Mouse (Mus musculus) limb, embryonic 11.5 days (tissue): ENCODE measurements at regions not wholly inside any gene's neighbourhood (a gene's known extent, or its start where the extent isn't known, plus 50 kb on each side); places are given as distances from the start of the nearest gene placed in this dataset.
"Not testable (repeated sequence)": the region's sequence is repeated elsewhere in the genome, so short reads cannot be mapped to it uniquely, and the experiment has no call there.

Experiments used
- ATAC-seq: fragments of 200-750 bp; cut with Nextera tagmentation; 2 replicates; pipeline ENCODE4 v1.8.0; 2017; ENCODE audit warnings: low read depth; ENCODE audit not compliant: insufficient number of reproducible peaks, low FRiP score, low TSS enrichment
- DNase-seq: peaks from one replicate; pipeline ENCODE4 v3.0.0-alpha.2; 2015; ENCODE audit warnings: low spot score
- H3K27ac ChIP-seq: fragments of 300-500 bp; sonication (generic); replicated peaks from 2 replicates; pipeline ENCODE4 v1.5.1; 2014; ENCODE audit warnings: low read depth, mild to moderate bottlenecking, low read length
- H3K27me3 ChIP-seq: fragments of 300-500 bp; sonication (generic); 2 replicates; pipeline ENCODE4 v1.6.1; 2014; ENCODE audit warnings: mild to moderate bottlenecking, low read length, mixed read lengths; ENCODE audit not compliant: control insufficient read depth, insufficient read depth
- H3K36me3 ChIP-seq: fragments of 300-500 bp; sonication (generic); 2 replicates; pipeline ENCODE4 v1.6.1; 2014; ENCODE audit warnings: mild to moderate bottlenecking, low read length, moderate library complexity, mixed read lengths; ENCODE audit not compliant: control insufficient read depth, insufficient read depth
- H3K4me1 ChIP-seq: fragments of 300-500 bp; sonication (generic); 2 replicates; pipeline ENCODE4 v1.6.1; 2014; ENCODE audit warnings: low read length, mixed read lengths; ENCODE audit not compliant: control insufficient read depth, insufficient read depth
- H3K4me2 ChIP-seq: fragments of 300-500 bp; sonication (generic); 2 replicates; pipeline ENCODE4 v1.6.1; 2014; ENCODE audit warnings: low read depth, mild to moderate bottlenecking, moderate library complexity; ENCODE audit not compliant: severe bottlenecking
- H3K4me3 ChIP-seq: fragments of 300-500 bp; sonication (generic); 2 replicates; pipeline ENCODE4 v1.5.1; 2014; ENCODE audit warnings: low read depth, low read length
- H3K9ac ChIP-seq: fragments of 300-500 bp; sonication (generic); 2 replicates; pipeline ENCODE4 v1.6.1; 2014; ENCODE audit warnings: mild to moderate bottlenecking, low read length
- H3K9me3 ChIP-seq: fragments of 300-500 bp; sonication (generic); 2 replicates; pipeline ENCODE4 v1.6.1; 2016; ENCODE audit warnings: low read length; ENCODE audit not compliant: control insufficient read depth
- WGBS: fragments of 180-500 bp; shearing (Covaris S2); extraction: QIAGEN DNeasy Blood & Tissue Kit; methylation state at CpG from one replicate; pipeline ENCODE4 v1.1.7; 2014; 5-methylcytosine and 5-hydroxymethylcytosine counted together

DNA sequence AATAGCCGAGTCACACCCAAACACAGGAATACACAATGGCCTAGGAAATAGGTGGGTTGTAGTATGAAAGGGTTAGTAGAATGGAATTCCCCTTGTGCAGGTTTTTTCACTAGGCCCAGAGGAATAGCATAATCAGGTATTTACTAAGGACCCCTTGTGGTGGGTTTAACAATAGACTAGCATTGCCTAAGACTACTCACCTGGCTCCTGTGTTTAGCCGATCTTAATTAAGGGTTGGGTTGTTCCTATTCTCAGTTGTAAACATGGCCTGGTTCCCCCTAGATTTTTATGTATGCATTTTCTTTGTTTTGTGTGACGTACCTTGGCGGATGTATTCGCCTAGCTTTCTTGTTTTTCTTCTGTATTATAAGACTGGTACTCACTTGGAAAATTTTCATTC lies 90.8 kb upstream of the Srd5a2 start:
- H3K36me3 ChIP-seq, H3K4me1 ChIP-seq, H3K27ac ChIP-seq, DNase-seq, H3K9ac ChIP-seq, H3K27me3 ChIP-seq, H3K4me3 ChIP-seq, H3K9me3 ChIP-seq, ATAC-seq, H3K4me2 ChIP-seq: not testable (repeated sequence)
- 93% methylated on average over 5 of the region's 5 CpGs for WGBS

DNA sequence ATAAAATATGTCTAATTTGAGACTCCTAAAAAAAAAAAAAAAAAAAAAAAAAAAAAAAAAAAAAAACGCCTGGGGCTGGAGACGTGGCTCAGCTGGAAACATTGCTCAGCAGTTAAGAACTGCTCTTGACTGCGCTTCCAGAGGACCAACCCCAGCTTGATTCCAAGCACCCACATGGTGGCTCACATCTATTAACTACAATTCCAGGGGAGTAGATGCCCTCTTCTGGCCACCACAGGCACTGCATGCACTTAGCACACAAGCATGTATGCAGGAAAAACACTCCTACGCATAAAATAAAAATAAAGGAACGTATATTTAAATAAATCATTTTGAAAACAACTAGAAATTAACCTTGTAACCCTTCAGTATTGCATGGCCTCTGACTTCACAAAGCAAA lies 87.3 kb upstream of the Srd5a2 start:
- H3K9me3 ChIP-seq: no peaks in the 10 kb centered on the region
- H3K27ac ChIP-seq: no peak overlapping the region
- 82% methylated on average over 5 of the region's 5 CpGs for WGBS
- no peaks in the 10 kb centered on the region for H3K4me1 ChIP-seq
- no peak overlapping the region for H3K4me3 ChIP-seq
- DNase-seq: no peak
- ATAC-seq: no peak
- H3K27me3 ChIP-seq: no peaks in the 10 kb centered on the region
- no peak overlapping the region for H3K9ac ChIP-seq
- H3K36me3 ChIP-seq: no peaks in the 10 kb centered on the region
- H3K4me2 ChIP-seq: no peak overlapping the region

DNA sequence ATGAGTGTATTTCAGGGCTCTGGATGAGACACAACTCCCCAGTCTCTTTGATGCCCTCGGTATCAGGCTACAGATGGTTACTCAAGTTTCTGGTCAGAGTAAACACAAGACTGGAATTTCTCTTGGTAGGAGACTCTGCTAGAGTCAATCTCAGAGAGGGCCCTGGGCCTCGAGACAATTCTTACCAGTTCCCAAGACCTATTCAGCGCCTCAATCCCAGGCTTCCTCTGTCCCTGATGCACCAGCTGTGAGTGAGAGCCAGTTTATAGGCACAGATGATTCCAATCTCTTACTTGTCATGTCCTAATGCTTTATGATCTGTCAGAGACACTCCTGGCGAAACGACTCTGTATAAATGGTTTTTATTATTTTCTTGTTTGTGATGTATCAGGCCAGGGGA lies 83.8 kb upstream of the Srd5a2 start:
- H3K4me3 ChIP-seq: no peak overlapping the region
- ATAC-seq: peak; percentile 47; the same call in 1 of the 2 replicates
- H3K27me3 ChIP-seq: no peaks in the 10 kb centered on the region
- DNase-seq: no peak
- H3K36me3 ChIP-seq: no peaks in the 10 kb centered on the region
- H3K4me1 ChIP-seq: no peaks in the 10 kb centered on the region
- WGBS: 40% methylated on average over 5 of the region's 5 CpGs
- H3K27ac ChIP-seq: no peak overlapping the region
- H3K9ac ChIP-seq: no peak overlapping the region
- H3K9me3 ChIP-seq: no peaks in the 10 kb centered on the region
- H3K4me2 ChIP-seq: no peak overlapping the region

DNA sequence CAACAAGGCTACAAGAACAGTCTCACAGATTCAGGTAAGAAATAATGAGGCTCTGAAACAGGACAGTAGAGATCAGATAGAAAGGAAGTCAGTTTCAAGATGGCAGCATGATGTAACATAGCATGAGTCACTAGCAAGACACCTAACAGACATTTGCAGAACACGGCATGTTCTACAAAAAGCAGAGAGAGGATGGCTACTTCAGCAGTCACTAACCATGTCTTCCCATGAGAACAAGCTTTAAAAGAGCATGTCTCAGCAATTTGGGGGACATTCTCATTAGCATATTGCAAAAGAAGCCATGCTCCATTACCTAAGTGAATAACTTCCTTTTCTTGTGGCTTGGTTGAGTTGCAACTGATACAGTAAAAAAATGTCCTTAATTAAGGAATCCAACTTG lies 75.2 kb upstream of the Srd5a2 start:
- no peak overlapping the region for H3K9ac ChIP-seq
- H3K27ac ChIP-seq: no peak overlapping the region
- H3K9me3 ChIP-seq: no peaks in the 10 kb centered on the region
- ATAC-seq: no peak
- no peaks in the 10 kb centered on the region for H3K36me3 ChIP-seq
- DNase-seq: no peak
- WGBS: 88% methylated on average over 1 of the region's 1 CpGs
- H3K4me3 ChIP-seq: no peak overlapping the region
- no peak overlapping the region for H3K4me2 ChIP-seq
- H3K4me1 ChIP-seq: no peaks in the 10 kb centered on the region
- no peaks in the 10 kb centered on the region for H3K27me3 ChIP-seq

DNA sequence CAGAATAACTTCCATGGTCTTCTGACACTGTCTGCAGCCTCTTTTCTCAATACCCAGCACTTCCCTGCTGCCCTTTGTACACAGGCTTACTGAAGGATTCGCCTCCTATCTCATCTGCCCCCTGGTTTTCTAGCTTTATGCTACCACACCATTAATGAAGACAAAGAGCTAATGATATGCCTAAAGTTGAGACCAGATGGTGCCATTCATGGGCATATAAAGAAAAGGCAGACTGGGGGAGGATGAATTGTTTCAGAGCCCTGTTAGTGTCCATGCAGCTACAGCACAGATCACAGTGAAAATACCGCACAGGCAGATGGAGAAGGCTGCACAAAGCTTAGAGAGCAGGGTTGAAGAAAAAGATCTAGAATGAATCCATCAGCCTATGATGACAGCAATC lies 73.3 kb upstream of the Srd5a2 start:
- Histone ChIP-seq H3K27me3 (no peaks in the 10 kb centered on the region), H3K9ac (no peak overlapping the region), H3K4me1 (no peaks in the 10 kb centered on the region), H3K9me3 (no peaks in the 10 kb centered on the region), H3K27ac (no peak overlapping the region), H3K4me2 (no peak overlapping the region), H3K36me3 (no peaks in the 10 kb centered on the region), H3K4me3 (no peak overlapping the region)
- 95% methylated on average over 2 of the region's 2 CpGs for WGBS
- DNase-seq (no peak), ATAC-seq (no peak)
